Mouse (Mus musculus): Measurements from ENCODE around the gene Slc9b2. TPM values are rescaled to one million over a fixed set of nuclear protein-coding genes. Genes with fewer than 3 reads are reported as not detected.

The Slc9b2 gene
- total RNA-seq, 1 experiment from 2014 or later = not detected

GRCm38 (mm10) chr3:135393186-135393585 is 85.7 kb downstream of the Slc9b2 start:
- no peak for ATAC-seq (replicated peaks; ENCODE audit: insufficient number of reproducible peaks, low FRiP score, low TSS enrichment, poor library complexity, severe bottlenecking)

Other genes with a start within 250 kb of the Slc9b2 start
- 1.8 to 2.4 TPM (median 2.0 TPM) in 3 replicates for gene Cenpe, start 95.2 kb upstream of the Slc9b2 start, total RNA-seq (2017)
- not detected in 3 replicates for gene Bdh2, start 26.5 kb upstream of the Slc9b2 start, total RNA-seq (2017)
- 0.95 TPM in 1 of 3 replicates, not detected in the others for gene Slc9b1, start 40.3 kb downstream of the Slc9b2 start, total RNA-seq (2017)
- 47.2 to 67.5 TPM (median 55.4 TPM) in 3 replicates for gene Cisd2, start 116.2 kb downstream of the Slc9b2 start, total RNA-seq (2017)
- gene Ube2d3, start 130.4 kb downstream of the Slc9b2 start, total RNA-seq (2017) = 588 to 777 TPM (median 773 TPM) in 3 replicates
- gene Manba, start 177.9 kb downstream of the Slc9b2 start, total RNA-seq (2017) = 41.5 to 56.4 TPM (median 47.4 TPM) in 3 replicates

Data from monocyte, adult 5-6 weeks (primary cell).